Mouse (Mus musculus) hindbrain, postnatal 0 days (tissue): ENCODE measurements at regions not wholly inside any gene's neighbourhood (a gene's known extent, or its start where the extent isn't known, plus 50 kb on each side); places are given as distances from the start of the nearest gene placed in this dataset.

Source experiments
- ATAC-seq: fragments of 200-750 bp; cut with Nextera tagmentation; 2 replicates; pipeline ENCODE4 v1.8.0; 2017; ENCODE audit warnings: mild to moderate bottlenecking, moderate TSS enrichment, moderate library complexity
- DNase-seq: peaks from one replicate; pipeline ENCODE4 v3.0.0-alpha.2; 2015; ENCODE audit warnings: low spot score
- H3K27ac ChIP-seq: fragments of 300-500 bp; sonication (generic); 2 replicates; pipeline ENCODE4 v1.5.1; 2014; ENCODE audit warnings: mild to moderate bottlenecking
- H3K27me3 ChIP-seq: fragments of 300-500 bp; sonication (generic); 2 replicates; pipeline ENCODE4 v1.6.1; 2014; ENCODE audit warnings: low read length, mixed read lengths; ENCODE audit not compliant: insufficient read depth
- H3K36me3 ChIP-seq: fragments of 300-500 bp; sonication (generic); 2 replicates; pipeline ENCODE4 v1.6.1; 2014; ENCODE audit warnings: low read length, mixed read lengths; ENCODE audit not compliant: insufficient read depth
- H3K4me1 ChIP-seq: fragments of 300-500 bp; sonication (generic); 2 replicates; pipeline ENCODE4 v1.6.1; 2014; ENCODE audit warnings: antibody characterized with exemption, low read length, mixed read lengths; ENCODE audit not compliant: insufficient read depth
- H3K4me2 ChIP-seq: fragments of 300-500 bp; sonication (generic); 2 replicates; pipeline ENCODE4 v1.6.1; 2014; ENCODE audit warnings: low read depth, mild to moderate bottlenecking, low read length, moderate library complexity, mixed read lengths
- H3K4me3 ChIP-seq: fragments of 300-500 bp; sonication (generic); 2 replicates; pipeline ENCODE4 v1.5.1; 2014; ENCODE audit warnings: low read length
- H3K9ac ChIP-seq: fragments of 300-500 bp; sonication (generic); replicated peaks from 2 replicates; pipeline ENCODE4 v1.6.1; 2014; ENCODE audit warnings: mild to moderate bottlenecking, low read length, moderate library complexity, mixed read lengths
- H3K9me3 ChIP-seq: fragments of 300-500 bp; sonication (generic); 2 replicates; pipeline ENCODE4 v1.6.1; 2016; ENCODE audit warnings: low read length, mixed read lengths
- CTCF ChIP-seq: IDR thresholded peaks from 2 replicates; pipeline ENCODE4 v1.5.1; 2016; ENCODE audit warnings: antibody characterized with exemption, control low read depth, low read depth
- WGBS: fragments of 180-500 bp; shearing (Covaris S2); extraction: QIAGEN DNeasy Blood & Tissue Kit; methylation state at CpG from one replicate; pipeline ENCODE4 v1.1.7; 2014; 5-methylcytosine and 5-hydroxymethylcytosine counted together

DNA sequence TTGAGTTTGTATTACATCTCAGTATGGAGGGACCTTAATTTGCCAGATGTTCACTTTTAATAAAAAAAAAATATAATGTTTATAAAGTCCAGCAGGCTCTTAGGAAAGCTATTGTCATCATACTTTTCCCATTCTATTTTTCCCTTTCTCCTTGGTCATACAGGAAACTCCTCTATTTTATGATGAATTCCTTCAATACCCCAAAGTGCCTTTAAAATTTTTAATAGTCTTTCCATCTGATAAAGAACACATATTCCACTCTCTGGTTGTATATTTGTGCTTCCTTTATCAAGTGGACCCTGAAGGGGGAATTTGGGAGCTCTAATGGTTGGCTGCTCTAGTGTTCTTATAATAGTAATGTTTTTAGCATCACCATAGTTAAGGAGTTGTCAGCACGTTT, 2253.8 kb upstream of the Pcdh20 start:
- WGBS = 74% methylated on average over 1 of the region's 1 CpGs

GRCm38 (mm10) chr14:90680377-90680776, 2209.2 kb upstream of the Pcdh20 start:
- no peaks in the 10 kb centered on the region for H3K36me3 ChIP-seq
- no peaks in the 10 kb centered on the region for H3K9me3 ChIP-seq
- DNase-seq = peak; percentile 42
- H3K4me2 ChIP-seq = no peak overlapping the region
- no peaks in the 10 kb centered on the region for H3K4me1 ChIP-seq
- H3K27ac ChIP-seq = no peak overlapping the region
- no peak for ATAC-seq
- WGBS = 75% methylated on average over 3 of the region's 3 CpGs
- H3K9ac ChIP-seq = no peak overlapping the region
- H3K4me3 ChIP-seq = no peak overlapping the region
- TF ChIP-seq CTCF = peak; percentile 44
- H3K27me3 ChIP-seq = no peaks in the 10 kb centered on the region

More for the DNA sequence above, 2253.8 kb upstream of the Pcdh20 start:
- no peaks in the 10 kb centered on the region for H3K9me3 ChIP-seq
- no peaks in the 10 kb centered on the region for H3K36me3 ChIP-seq
- H3K9ac ChIP-seq = no peak overlapping the region
- no peak overlapping the region for H3K27ac ChIP-seq
- no peaks in the 10 kb centered on the region for H3K4me1 ChIP-seq
- no peaks in the 10 kb centered on the region for H3K27me3 ChIP-seq
- H3K4me3 ChIP-seq = no peak overlapping the region
- TF ChIP-seq CTCF = no peak
- no peak overlapping the region for H3K4me2 ChIP-seq
- ATAC-seq = no peak
- no peak for DNase-seq

GRCm38 (mm10) chr14:90670359-90670758, 2199.2 kb upstream of the Pcdh20 start:
- no peak overlapping the region for H3K4me3 ChIP-seq
- H3K27ac ChIP-seq = no peak overlapping the region
- WGBS = 50% methylated on average over 4 of the region's 4 CpGs
- ATAC-seq (no peak), DNase-seq (no peak)
- TF ChIP-seq CTCF = no peak
- no peaks in the 10 kb centered on the region for H3K9me3 ChIP-seq
- no peaks in the 10 kb centered on the region for H3K27me3 ChIP-seq
- no peak overlapping the region for H3K4me2 ChIP-seq
- H3K36me3 ChIP-seq = no peaks in the 10 kb centered on the region
- no peaks in the 10 kb centered on the region for H3K4me1 ChIP-seq
- H3K9ac ChIP-seq = no peak overlapping the region
